Mouse (Mus musculus) limb, embryonic 11.5 days (tissue): ENCODE data around the gene Gm32687. TPM values are rescaled to one million over a fixed set of nuclear protein-coding genes. Genes with fewer than 3 reads are reported as not detected.
"Not testable (repeated sequence)": the region's sequence is repeated elsewhere in the genome, so short reads cannot be mapped to it uniquely, and the experiment has no call there.

Experiments used
- ATAC-seq: fragments of 200-750 bp; cut with Nextera tagmentation; 2 replicates; pipeline ENCODE4 v1.8.0; 2017; ENCODE audit warnings: low read depth; ENCODE audit not compliant: insufficient number of reproducible peaks, low FRiP score, low TSS enrichment
- DNase-seq: peaks from one replicate; pipeline ENCODE4 v3.0.0-alpha.2; 2015; ENCODE audit warnings: low spot score
- H3K27ac ChIP-seq: fragments of 300-500 bp; sonication (generic); replicated peaks from 2 replicates; pipeline ENCODE4 v1.5.1; 2014; ENCODE audit warnings: low read depth, mild to moderate bottlenecking, low read length
- H3K27me3 ChIP-seq: fragments of 300-500 bp; sonication (generic); 2 replicates; pipeline ENCODE4 v1.6.1; 2014; ENCODE audit warnings: mild to moderate bottlenecking, low read length, mixed read lengths; ENCODE audit not compliant: control insufficient read depth, insufficient read depth
- H3K36me3 ChIP-seq: fragments of 300-500 bp; sonication (generic); 2 replicates; pipeline ENCODE4 v1.6.1; 2014; ENCODE audit warnings: mild to moderate bottlenecking, low read length, moderate library complexity, mixed read lengths; ENCODE audit not compliant: control insufficient read depth, insufficient read depth
- H3K4me1 ChIP-seq: fragments of 300-500 bp; sonication (generic); 2 replicates; pipeline ENCODE4 v1.6.1; 2014; ENCODE audit warnings: low read length, mixed read lengths; ENCODE audit not compliant: control insufficient read depth, insufficient read depth
- H3K4me2 ChIP-seq: fragments of 300-500 bp; sonication (generic); 2 replicates; pipeline ENCODE4 v1.6.1; 2014; ENCODE audit warnings: low read depth, mild to moderate bottlenecking, moderate library complexity; ENCODE audit not compliant: severe bottlenecking
- H3K4me3 ChIP-seq: fragments of 300-500 bp; sonication (generic); 2 replicates; pipeline ENCODE4 v1.5.1; 2014; ENCODE audit warnings: low read depth, low read length
- H3K9ac ChIP-seq: fragments of 300-500 bp; sonication (generic); 2 replicates; pipeline ENCODE4 v1.6.1; 2014; ENCODE audit warnings: mild to moderate bottlenecking, low read length
- H3K9me3 ChIP-seq: fragments of 300-500 bp; sonication (generic); 2 replicates; pipeline ENCODE4 v1.6.1; 2016; ENCODE audit warnings: low read length; ENCODE audit not compliant: control insufficient read depth
- WGBS: fragments of 180-500 bp; shearing (Covaris S2); extraction: QIAGEN DNeasy Blood & Tissue Kit; methylation state at CpG from one replicate; pipeline ENCODE4 v1.1.7; 2014; 5-methylcytosine and 5-hydroxymethylcytosine counted together
- polyA plus RNA-seq: library from polyadenylated mRNA; unstranded; fragments of >200 nt; fragmentation: Nextera tagmentation; extraction: Ambion mirVana; gene quantifications from 2 replicates; pipeline ENCODE4 v1.2.1, GENCODE M21; 2014

The Gm32687 gene
- 8.7 and 10.4 TPM in 2 replicates for polyA plus RNA-seq

- not testable (repeated sequence) for H3K4me1 ChIP-seq, H3K27ac ChIP-seq, H3K4me3 ChIP-seq, H3K36me3 ChIP-seq, DNase-seq, H3K9ac ChIP-seq, H3K27me3 ChIP-seq, H3K4me2 ChIP-seq, H3K9me3 ChIP-seq
- WGBS: 32% methylated on average over 3 of the region's 49 CpGs
- peak; percentile 100 for ATAC-seq
These were observed at the start of gene Gm32687 for GRCm38 (mm10) chr10:81863409-81864407. Gm32687 (plus strand) TSS chr10:81863934.

- not testable (repeated sequence) for H3K4me1 ChIP-seq, H3K4me2 ChIP-seq, H3K9me3 ChIP-seq, DNase-seq, H3K27me3 ChIP-seq, H3K36me3 ChIP-seq, H3K9ac ChIP-seq, H3K4me3 ChIP-seq, H3K27ac ChIP-seq
- 0 out of 2 replicates have a peak, but pooled peaks have one; percentile 60 for ATAC-seq
- WGBS: no CpG with 5 or more reads among the region's 18 CpGs
These were observed 17.5 kb upstream of the Gm32687 start for GRCm38 (mm10) chr10:81846219-81846618.

GRCm38 (mm10) chr10:81929842-81930743, 66.4 kb downstream of the Gm32687 start, which contains the start of gene Zfp781:
Zfp781 (minus strand) TSS chr10:81930480.
- ATAC-seq: peak; percentile 92
- H3K9me3 ChIP-seq, H3K4me1 ChIP-seq, H3K36me3 ChIP-seq, H3K4me3 ChIP-seq, H3K4me2 ChIP-seq, H3K9ac ChIP-seq, DNase-seq, H3K27ac ChIP-seq, H3K27me3 ChIP-seq: not testable (repeated sequence)
- WGBS: no CpG with 5 or more reads among the region's 43 CpGs

Other genes starting within 250 kb of the Gm32687 start
- gene Sirt6, start 236.1 kb upstream of the Gm32687 start, polyA plus RNA-seq: 46.2 and 46.5 TPM in 2 replicates
- 4.3 and 5.5 TPM in 2 replicates for gene Ankrd24, start 235.4 kb upstream of the Gm32687 start, polyA plus RNA-seq
- gene Gm10778, start 214.9 kb upstream of the Gm32687 start, polyA plus RNA-seq: 5.5 and 6.2 TPM in 2 replicates
- 17.2 and 17.3 TPM in 2 replicates for gene Zfp433, start 159.1 kb upstream of the Gm32687 start, polyA plus RNA-seq
- gene Gm3055, start 92.8 kb upstream of the Gm32687 start, polyA plus RNA-seq: 10.6 and 11.9 TPM in 2 replicates
- gene Gm4767, start 51.7 kb upstream of the Gm32687 start, polyA plus RNA-seq: 3.2 and 4.4 TPM in 2 replicates
- 4.2 and 6.3 TPM in 2 replicates for gene Zfp781, start 66.5 kb downstream of the Gm32687 start, polyA plus RNA-seq
- gene Zfp873, start 184.2 kb downstream of the Gm32687 start, polyA plus RNA-seq: 15.2 and 18.0 TPM in 2 replicates
- gene BC024063, start 219.4 kb downstream of the Gm32687 start, polyA plus RNA-seq: 7.7 and 7.9 TPM in 2 replicates